Mouse (Mus musculus) brain, embryonic 14.5 days (tissue): ENCODE results near the gene C1qc.

ENCODE experiments used
- CTCF ChIP-seq: fragments of 200-500 bp; IDR thresholded peaks from 2 replicates; pipeline ENCODE4 v1.5.1; 2012; ENCODE audit warnings: inconsistent platforms, mild to moderate bottlenecking, moderate library complexity, borderline replicate concordance; ENCODE audit not compliant: insufficient read depth, insufficient read length; ENCODE audit errors: extremely low read depth
- POLR2A ChIP-seq: fragments of 200-500 bp; IDR thresholded peaks from 2 replicates; pipeline ENCODE4 v1.6.1; 2012; ENCODE audit warnings: mild to moderate bottlenecking, inconsistent platforms, borderline replicate concordance; ENCODE audit not compliant: poor library complexity, insufficient read depth, insufficient read length, severe bottlenecking; ENCODE audit errors: extremely low read depth

DNA sequence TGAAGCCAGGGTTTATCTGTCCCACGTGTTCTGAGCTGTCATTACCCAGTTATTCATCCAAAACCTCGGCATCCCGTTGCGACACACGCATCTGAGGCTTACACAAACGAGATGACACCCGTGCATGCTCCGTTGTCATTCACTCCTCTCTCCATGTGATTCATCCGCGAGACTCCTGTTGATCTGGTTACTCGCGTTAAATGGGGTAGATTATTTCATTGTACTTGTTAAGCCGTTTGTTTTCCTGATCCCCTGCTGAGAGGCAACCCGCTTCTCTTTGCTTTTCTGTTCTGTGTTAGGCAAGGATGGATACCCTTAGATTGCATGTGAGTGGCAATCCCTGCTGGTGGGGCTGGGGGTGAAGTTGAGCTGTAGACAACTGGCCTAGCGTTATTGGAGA is 32.9 kb upstream of the C1qc start:
- no peak for TF ChIP-seq CTCF
- no peak for TF ChIP-seq POLR2A
